Mouse (Mus musculus) gastrocnemius, postnatal 25 days (tissue): ENCODE measurements around the gene Grk4. TPM values are rescaled to one million over a fixed set of nuclear protein-coding genes. Genes with fewer than 3 reads are reported as not detected.
A peak's percentile ranks its signal among the peaks of the same experiment; 100 is the strongest.

Experiments used
- DNase-seq: peaks from one replicate; pipeline ENCODE4 v3.0.0; 2022
- long read RNA-seq, 2 experiments: library from polyadenylated mRNA; stranded (forward); transcript quantifications; one replicate each; pipeline ENCODE4 v2.0.0; 2021
- total RNA-seq, 2 experiments: library from RNA; stranded (reverse); gene quantifications; 1 replicate in 1 of 2; 2 replicates in 1 of 2; pipeline ENCODE4 v1.2.3; 2021

Grk4 gene
- total RNA-seq = 1 to 10 TPM; 1.2 to 1.7 TPM
- long read RNA-seq, experiment 1, partial matches to known transcripts = 0 of 2 reads
- long read RNA-seq, experiment 1, other reads (novel, unspliced or antisense) = 2 of 2 reads
- long read RNA-seq, experiment 2 = 0 reads

DNA sequence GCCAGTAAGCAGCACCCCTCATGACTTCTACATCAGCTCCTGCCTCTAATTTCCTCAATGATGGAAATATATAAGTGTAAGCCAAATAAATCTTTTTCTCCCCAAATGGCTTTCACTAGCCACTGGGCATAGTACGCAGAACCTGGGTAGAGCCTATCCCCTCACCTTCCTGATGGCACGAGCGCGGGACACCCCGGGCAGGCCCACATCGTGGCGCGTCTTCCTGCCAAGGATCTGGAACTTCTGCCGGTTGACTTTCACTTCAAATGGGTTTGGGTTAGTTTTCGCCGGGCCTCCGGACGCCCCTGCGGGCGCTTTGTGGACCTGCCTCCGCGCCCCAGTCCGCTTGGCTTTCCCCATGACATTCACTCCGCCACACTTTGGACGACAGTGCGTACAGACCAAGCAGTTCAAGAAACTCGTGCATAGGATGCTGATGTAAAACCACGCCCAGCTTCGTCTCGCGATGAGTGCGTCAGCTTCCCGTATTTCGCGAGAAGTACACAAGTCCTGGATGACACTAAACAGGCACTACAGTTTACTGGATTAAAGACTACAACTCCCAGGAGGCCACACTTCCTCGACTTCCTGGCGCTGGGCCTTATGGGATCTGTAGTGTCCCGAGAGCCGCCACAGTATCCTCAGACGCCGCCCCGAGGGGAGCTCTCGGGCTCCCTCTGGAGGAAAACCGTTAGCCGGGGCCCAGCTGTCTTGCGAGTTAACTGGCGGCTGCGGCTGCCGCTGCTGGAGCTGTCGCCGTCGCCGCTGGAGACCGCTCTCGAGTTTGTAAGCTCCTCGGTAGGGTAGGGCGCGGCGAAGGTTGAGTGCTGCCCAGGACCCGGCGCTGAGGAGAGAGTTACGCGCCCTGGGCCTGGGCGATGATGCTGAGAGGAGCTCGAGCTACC is at the start of gene Grk4, which contains the start of gene Nop14:
Grk4 (plus strand) TSS at position 694 of the 905 bp plus-strand sequence.
Nop14 (minus strand) TSS at position 463 of the 905 bp plus-strand sequence.
- DNase-seq = peak; percentile 99

GRCm38 (mm10) chr5:34632996-34633395 is 27.2 kb upstream of the Grk4 start:
- no peak for DNase-seq

DNA sequence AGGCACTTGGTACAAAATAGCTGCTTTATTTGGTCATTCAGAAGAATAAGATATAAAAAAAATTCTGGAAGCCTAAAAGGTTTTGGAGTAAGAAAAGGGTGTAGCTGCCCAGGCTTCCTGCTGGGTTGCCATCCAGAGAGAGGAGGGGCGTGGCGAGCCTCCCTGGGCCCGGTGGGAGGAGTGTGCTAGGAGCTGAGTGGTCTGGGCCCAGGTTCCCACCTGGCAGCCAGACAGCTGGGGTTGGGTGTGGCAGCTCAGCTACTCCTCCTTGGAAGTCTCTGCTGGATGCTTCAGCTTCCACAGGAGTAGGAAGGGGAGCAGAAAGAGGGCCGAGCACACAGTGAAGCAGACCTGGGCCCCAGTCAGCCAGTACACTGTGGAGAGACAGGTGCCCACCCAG is 26.5 kb upstream of the Grk4 start:
- DNase-seq = peak; percentile 52

- DNase-seq = no peak
Measured at GRCm38 (mm10) chr5:34634746-34635400, 25.3 kb upstream of the Grk4 start.

DNA sequence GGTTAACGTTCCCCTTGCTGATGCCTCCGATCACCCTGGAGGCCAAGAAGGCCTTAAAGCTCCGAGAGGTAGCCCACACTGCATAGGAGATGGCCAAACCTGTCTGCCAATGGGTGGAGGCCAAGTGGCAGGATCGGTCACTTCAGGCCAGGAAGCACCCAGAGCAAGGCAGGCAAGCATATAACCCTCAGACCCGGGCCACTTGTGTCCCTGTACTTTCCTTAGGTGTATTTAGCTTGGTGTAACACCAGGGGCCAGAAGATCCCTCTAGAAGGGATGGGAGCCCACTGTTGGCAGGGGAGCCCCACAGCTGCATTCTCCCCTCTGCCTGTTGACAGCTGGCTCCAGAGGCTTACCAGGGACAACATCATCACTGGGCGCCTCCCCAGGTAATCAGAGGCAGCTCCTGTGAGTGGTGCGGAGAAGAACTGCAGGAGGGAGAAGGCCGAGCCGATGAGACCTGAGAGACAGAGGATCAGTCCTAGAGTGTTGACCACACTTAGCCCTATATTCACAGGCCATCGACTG is 24.4 kb upstream of the Grk4 start:
- DNase-seq = no peak

DNA sequence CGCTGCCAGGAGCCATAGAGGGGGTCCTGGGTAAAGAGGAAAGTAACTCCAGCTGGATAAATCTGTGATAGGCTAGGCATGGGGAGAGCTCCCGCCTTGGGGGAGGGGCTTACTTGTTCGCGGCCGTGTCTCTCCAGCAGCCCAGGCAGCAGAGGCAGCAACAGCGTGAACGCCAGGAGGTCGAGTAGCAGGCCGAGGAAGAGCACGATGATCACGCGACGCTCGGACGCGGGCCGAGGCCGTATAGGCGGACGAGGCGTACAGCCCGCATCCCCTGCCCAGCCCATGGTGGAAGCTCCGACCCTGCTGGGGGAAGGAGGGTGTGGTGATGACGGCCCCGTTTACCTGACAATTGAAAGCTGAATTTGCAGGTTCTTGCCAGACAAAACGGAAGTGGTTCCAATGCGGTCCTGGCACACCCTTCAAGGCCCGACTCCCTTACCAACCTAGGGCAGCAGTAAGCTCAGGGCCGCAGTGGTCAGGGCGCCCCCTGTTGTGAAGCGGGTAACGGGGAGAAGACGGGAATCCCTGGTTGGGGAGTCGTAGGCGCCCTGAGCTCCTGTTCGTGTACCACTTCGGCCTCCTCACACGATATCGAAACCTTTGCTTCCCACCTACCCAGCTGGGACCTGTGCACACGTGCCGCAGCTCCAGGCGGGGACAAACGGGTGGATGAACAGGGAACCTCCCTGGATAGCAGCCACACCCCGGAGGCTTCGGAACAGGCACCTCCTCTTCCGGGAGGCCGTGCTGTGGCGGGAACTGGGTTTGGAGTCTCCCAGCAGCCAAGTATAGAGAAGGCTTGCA is 23.5 kb upstream of the Grk4 start, which contains the start of gene Mfsd10:
Mfsd10 (minus strand) TSS at position 732 of the 807 bp plus-strand sequence.
- DNase-seq = peak; percentile 70

GRCm38 (mm10) chr5:34637591-34638156 is 22.5 kb upstream of the Grk4 start:
- DNase-seq = no peak

DNA sequence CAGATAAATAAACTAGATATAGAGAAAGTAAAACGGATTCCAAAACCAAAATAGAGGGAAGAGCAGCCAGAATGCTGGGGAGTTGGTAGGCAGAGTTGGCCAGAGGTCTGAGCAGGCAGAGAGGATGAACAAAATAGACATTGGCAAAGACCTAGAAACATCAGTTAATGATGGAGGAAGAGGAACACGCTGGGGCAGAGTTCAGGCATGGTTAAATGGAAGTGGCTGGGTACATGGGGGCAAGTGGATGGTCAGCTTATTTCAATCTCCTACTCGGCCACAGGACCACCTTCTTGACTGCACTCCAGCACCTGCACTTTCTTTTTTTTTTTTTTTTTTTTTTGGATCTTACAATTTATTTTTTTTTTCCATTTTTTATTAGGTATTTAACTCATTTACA is 18.2 kb upstream of the Grk4 start:
- no peak for DNase-seq

GRCm38 (mm10) chr5:34642932-34643331 is 17.2 kb upstream of the Grk4 start:
- DNase-seq = no peak

DNA sequence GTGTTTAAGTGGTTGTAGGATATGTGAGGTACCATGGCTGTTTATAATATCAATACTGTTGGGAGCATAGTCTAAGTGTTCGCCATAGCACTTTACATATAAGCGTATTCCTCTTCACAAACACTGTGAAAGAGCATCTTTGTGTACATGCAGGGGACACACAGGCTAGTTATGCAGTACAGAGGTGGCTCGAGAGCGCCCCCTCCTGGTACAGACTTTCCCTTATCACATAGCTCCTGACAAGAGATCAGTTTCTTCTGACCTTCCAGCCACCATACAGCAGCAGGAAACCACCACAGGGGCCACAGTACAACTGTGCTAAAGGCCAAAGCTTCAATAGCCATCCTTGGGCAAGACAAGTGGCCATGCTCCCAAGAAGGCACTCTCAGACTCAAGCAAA is 12.6 kb upstream of the Grk4 start:
- DNase-seq = no peak

DNA sequence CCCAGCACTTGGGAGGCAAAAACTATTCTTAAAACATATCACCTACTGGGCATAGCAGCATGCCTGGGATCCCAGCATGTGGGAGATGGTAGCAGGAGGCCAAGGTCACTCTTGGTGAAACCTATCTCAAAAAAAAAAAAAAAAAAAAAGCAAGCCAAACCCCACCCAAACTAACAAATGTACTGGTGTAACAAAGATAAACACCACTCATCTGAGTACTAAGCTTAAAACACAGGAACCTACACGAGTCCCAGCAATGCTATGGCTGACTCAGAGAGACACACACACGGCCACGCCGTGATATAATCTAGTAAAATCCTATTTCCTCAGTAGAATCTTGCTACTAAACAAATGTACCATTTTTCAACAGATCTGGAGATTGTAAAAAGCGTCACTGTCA is 7.2 kb upstream of the Grk4 start:
- no peak for DNase-seq

GRCm38 (mm10) chr5:34654881-34655280 is 5.3 kb upstream of the Grk4 start:
- no peak for DNase-seq

DNA sequence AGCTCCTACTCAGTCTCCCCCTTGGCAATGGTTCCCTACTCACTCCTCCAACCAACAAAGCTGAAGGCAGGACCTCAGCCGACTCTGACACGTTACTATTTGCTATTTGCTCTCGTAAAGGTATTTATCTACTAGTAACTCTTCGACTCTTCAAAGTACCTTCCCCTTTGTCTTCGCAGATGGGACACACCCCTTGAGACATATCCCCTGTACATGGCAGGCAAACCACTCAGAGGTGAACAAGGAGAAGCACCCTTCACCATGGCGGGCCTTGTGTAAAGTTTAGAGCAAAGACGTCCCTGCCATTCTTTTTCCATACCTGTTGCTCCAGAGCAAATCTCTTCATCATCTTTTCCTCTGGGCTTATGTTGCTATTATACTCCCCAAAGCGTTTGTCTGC is 2.6 kb upstream of the Grk4 start:
- DNase-seq = no peak

DNA sequence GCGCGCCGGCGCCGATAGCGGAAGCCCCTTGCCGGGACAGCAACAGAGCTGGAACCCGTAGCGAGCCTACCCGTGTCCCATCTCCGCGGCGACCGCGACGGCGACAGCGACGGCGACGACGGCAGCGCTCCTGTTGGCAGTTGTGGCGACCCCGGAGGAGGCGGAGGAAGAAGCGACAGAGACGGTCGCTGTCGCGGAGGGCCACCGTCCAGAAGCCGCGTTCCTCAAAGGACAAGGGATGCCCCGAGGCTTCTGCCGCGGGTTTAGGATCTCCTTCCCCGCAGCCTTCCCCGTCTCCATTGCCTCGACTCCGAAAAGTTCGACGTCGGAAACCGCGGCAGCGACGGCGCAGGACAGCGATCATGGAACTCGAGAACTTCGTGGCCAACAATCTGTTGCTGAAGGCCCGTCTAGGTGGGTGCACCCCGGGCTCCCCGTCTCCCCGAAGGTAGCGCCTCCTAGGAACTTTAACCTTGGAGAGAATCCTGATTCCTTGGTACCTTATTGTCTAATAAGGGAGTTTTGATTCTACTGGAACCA is 482 bp downstream of the Grk4 start:
- no peak for DNase-seq

- DNase-seq = no peak
Measured at GRCm38 (mm10) chr5:34661909-34662308, 1.7 kb downstream of the Grk4 start.

DNA sequence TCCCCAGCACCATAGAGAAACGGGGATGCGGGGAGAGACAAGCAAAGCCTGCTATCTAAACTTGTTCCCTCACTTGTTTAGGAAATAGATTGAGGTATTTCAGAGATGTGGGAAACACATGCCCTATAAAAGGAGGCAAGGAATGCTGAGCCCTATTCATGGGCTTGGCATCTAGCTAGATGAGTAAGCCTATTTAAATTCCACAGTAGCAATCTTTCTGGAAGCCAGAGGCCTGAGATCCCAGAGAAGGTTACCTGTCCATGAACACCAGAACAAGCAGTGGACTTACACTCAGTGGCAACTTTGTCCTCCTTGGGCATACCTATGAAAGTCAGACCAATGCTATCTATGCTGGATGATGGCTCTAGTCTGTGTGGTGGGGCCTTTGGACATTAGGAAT is 3.1 kb downstream of the Grk4 start:
- no peak for DNase-seq

DNA sequence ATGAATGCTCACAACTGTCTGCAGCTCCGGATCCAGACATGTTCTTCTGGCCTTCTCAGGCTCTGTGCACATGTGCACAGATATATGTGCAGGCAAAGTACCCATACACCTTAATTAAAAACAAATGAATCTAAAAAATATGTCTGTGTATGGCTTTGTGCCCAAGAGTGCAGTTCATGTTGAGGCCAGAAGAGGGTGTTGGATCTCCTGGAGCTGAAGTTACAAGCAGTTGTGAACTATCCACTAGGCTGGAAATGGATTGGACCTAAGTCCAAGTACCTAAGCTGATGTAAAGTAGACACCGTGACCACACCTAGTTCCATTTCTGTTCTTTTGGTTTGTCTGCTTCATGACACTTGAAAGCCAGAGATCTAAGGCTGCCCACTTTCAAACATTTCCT is 9.3 kb downstream of the Grk4 start:
- DNase-seq = no peak

DNA sequence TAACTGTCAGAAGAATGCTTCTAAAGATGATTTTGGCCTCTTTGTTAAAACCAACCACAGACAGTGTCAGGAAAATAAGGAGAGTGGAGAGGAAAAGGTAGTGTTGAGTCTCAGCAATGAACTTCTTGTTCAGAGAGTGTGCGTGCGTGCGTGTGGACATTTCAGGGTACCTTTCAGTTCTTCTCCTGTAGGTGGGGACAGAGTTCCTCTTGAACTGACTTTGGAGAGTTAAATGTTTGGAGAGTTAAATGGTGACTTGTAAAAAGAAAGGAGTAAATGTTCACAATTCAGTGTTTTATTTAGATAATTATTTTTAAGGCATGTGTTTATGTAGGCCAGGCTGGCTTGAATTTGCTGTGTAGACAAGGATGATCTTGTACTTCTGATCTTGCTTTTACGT is 10.1 kb downstream of the Grk4 start:
- DNase-seq = no peak

DNA sequence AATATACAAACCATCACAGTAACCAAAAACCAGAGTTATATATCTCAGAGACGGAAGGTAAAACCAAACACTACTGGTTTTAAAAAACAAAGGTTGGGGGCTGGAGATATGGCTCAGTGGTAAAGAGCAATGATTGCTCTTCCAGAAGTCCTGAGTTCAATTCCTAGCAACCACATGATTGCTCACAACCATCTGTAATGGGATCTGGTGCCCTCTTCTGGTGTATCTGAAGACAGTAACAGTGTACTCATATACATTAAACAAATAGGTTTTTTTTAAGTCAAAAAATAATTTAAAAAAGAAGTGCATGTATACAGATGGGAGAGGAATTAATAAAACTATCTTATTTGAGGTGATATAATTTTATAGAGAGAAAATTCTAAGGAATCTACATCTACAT is 29.7 kb downstream of the Grk4 start:
- DNase-seq = no peak

- DNase-seq = no peak
Measured at GRCm38 (mm10) chr5:34692782-34693181, 32.6 kb downstream of the Grk4 start.

DNA sequence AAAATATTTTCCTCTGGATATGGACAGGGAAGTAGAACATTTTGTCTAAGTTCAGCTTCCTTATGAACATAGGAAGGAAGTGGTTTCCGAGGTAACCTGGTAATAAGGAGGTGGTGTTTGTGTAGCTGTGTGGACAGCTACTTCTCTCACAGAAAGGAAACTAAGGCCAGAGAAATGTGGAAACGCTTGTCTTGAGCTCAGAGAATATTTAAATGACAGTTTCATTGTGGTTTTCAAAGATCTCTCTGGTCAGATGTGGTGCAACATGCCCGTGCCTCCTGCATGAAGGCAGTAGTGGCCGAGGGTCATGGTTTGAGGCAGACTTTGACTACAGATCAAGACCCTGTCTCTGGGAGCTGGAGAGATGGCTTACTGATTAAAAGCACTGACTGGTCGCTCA is 35.3 kb downstream of the Grk4 start:
- no peak for DNase-seq
